Mouse (Mus musculus) adrenal gland (tissue): ENCODE measurements around the gene Bglap3.

Experiments
- intact Hi-C: fragments of 180-260 bp; cut with DNase I; formaldehyde crosslinking; loops from one replicate; pipeline ENCODE4 v1.15.1; 2025

Bglap3 gene

DNA sequence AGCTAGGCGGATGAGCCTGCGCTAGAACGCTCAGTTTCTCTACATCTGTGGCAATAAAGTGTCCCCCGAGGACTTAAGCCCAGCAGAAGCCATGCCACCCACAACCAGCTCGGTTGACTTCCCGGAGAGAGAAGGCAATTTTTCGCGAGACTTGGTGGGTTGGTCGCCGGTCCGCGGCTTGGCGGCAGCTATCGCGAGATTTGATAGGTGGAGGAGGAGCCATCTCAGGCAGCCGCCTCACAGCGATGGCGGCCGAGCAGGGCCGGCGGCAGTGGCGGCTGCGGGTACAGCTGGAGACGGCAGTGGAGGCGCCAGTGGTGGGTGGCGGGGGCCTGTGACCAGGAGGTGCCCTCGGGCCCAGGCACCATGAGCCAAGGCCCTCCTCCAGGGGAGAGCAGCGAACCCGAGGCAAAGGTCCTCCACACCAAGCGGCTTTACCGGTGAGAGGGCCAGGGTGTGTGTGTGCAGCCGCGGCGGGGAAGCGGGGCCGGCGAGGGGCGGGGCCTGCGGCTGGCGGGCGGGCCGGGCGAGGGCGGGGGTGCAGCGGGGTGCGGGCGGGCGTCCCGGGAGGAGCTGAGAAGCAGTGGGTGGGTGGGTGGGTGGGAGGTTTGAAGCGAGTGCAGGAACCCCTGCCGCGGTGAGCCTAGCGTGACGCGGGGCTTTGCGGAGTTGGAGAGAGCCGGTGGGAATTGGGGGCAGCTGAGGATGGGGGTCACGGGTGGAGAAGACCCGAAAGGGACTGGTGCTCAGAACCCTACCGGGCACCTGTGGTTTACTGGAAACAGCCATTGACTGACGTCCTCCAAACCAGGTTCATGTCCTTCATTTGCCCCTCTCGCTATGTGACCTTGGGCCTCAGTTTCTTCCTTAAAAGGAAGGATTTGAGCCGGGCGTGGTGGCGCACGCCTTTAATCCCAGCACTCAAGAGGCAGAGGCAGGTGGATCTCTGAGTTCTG is 36.2 kb downstream of the Bglap3 start, which contains the start of the genes Tmem79 and Smg5:
TSS of gene Tmem79 (minus strand) at position 91 of the 956 bp plus-strand sequence.
TSS of gene Smg5 (plus strand) at position 203 of the 956 bp plus-strand sequence.
- intact Hi-C loops = no loop called here

DNA sequence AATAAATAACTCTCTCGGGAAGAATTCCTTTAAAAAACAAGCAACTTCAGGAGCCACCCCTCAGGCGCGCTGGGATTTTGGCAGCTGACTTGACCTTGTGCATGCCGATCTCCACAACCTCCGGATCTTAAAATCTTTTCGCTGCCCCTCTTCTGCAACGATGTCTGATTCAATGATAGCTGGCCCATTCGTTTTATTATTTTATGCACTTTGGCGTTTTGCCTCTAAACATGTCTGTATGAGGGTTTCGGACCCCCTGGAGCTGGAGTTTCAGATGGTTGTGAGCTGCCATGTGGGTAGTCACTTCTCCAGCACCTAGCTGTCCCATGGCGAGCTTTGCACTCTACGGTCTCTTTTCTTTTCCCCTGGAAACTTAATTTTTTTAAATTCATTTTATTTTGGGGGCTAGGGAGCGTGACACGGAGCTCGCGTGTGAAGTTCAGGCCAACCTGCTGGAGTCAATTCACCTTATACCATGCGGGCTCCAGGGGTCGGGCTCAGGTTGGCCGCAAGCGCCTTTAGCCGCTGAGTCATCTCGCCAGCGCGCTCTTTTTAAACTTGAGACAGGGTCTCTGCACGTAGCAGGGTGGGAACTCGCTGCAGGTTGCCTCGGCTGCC is 37.0 kb downstream of the Bglap3 start:
- intact Hi-C loops = no loop called here

DNA sequence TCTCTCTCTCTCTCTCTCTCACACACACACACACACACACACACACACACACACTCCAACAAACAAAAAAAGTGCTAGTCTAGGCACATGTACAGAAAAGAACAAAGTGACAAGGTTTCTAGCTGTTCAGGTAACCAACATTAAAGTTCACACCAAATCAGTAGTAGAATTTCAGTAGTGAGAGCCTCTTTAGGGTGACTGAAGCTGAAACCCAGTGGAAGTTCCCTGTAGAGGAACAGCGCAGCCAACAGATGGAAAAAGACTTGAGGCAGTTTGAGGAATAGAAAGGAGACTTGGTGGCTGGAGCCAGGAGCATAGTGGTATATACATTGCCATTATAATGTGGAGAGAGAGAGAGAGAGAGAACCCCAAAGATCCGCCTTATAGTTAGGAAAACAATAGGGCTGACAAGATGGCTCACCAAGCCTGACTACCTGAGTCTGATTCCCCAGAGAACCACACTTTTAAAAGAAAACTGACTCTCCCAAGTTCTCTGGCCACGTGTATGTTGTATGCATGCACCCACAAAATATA is 37.6 kb downstream of the Bglap3 start:
- intact Hi-C loops = no loop called here

DNA sequence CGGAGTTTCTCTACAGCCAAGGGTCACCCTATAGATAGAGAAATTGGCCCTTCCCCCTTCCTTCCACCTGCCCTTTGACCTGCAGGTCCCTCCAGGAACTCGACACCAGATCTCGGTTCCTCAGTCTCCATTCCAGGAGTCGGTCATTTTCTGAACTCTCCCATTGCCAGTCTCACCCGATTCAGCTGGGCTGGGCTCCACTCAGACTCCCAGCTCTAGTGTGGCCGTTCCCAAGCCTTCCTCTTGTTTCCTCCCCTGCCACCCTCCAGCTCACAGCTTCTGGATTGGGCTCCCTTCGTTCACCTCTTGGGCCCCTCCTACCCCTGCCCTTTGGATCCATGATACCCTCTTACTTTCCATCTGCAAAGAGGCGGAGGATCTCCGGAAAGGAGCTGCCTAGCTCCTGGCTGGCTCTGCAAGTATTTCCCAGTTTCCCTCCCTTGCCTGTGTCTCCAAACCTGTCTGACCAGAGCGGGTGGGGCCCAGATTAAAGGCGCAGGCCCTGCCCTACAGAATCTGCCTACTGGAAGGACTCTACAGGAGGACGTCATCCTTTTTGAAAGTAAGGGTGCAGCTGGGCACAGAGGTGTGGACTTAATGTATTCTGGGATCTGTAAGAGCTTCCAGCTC is 38.4 kb downstream of the Bglap3 start:
- intact Hi-C loops = no loop called here

DNA sequence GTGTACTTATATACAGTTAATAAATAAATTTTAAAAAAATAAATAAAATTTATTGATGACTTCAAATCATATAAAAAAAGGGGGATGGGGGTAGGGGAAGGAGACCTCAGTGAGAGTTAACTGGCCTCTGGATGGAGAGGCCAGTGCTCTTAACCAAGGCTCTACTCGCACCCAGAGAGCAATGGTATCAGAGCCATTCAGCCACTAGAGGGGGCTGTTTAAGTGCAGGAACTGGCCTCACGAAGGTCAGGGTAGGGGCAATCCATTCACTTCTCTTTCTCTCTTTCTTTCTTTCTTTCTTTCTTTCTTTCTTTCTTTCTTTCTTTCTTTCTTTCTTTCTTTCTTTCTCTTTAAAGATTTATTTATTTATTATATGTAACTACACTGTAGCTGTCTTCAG is 41.3 kb downstream of the Bglap3 start:
- intact Hi-C loops = no loop called here

DNA sequence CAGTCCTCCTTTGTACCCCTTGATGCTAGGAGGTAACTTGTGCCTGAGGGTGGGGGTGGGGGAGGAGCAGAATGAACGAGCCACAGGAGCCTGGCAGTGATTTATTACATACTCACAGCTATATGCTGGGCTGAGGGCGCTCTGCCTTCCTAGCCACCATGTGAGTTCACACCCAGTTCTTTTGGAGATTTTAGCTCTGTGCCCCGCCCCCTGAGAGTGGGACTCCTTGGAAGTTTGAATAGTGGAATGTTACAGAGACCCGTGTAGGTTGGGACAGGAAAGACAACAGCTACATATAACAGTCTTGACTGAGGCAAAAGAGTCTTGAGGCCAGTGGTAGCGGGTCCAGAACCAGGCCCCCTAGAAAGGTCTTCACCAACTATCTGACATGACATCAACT is 43.6 kb downstream of the Bglap3 start:
- intact Hi-C loops = no loop called here

DNA sequence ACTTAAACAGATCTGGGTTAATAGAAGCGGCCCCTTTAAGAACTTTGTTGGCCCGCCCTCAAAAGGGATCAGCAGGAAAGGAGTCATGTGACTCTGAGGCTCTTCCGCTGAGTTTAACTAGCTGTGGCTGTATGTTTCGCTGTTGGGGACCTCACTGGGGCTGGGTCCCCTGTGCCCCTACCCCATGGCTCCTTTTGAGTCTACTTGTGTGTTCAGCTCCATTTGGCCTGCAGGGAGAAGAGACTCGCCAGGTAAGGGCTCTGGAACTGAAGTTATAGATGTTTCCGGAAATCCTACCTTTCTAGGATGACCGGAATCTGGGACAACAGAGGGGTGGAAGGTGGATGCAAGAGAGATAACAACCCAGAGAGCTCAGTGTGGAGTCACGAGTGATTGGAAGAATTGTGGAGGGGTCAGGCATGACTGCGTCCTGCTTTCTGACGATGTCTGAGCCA is 47.6 kb downstream of the Bglap3 start, which contains the start of gene Glmp:
TSS of gene Glmp (plus strand) at position 73 of the 455 bp plus-strand sequence.
- intact Hi-C loops = no loop called here
